Mouse (Mus musculus): ENCODE data around the gene Slc4a8.
"Not testable (repeated sequence)": the region's sequence is repeated elsewhere in the genome, so short reads cannot be mapped to it uniquely, and the experiment has no call there.

Slc4a8 gene

GRCm38 (mm10) chr15:100772685-100773084 lies 11.1 kb downstream of the Slc4a8 start:
- no peak for DNase-seq (ENCODE audit: low read depth, low spot score)

GRCm38 (mm10) chr15:100773859-100774258 lies 12.3 kb downstream of the Slc4a8 start:
- not testable (repeated sequence) for DNase-seq (ENCODE audit: low read depth, low spot score)

GRCm38 (mm10) chr15:100775189-100776166 lies 13.9 kb downstream of the Slc4a8 start:
- DNase-seq (ENCODE audit: low read depth, low spot score), result no peak

- no peak for DNase-seq (ENCODE audit: low read depth, low spot score)
Measured at GRCm38 (mm10) chr15:100776424-100776823, 14.9 kb downstream of the Slc4a8 start.

DNA sequence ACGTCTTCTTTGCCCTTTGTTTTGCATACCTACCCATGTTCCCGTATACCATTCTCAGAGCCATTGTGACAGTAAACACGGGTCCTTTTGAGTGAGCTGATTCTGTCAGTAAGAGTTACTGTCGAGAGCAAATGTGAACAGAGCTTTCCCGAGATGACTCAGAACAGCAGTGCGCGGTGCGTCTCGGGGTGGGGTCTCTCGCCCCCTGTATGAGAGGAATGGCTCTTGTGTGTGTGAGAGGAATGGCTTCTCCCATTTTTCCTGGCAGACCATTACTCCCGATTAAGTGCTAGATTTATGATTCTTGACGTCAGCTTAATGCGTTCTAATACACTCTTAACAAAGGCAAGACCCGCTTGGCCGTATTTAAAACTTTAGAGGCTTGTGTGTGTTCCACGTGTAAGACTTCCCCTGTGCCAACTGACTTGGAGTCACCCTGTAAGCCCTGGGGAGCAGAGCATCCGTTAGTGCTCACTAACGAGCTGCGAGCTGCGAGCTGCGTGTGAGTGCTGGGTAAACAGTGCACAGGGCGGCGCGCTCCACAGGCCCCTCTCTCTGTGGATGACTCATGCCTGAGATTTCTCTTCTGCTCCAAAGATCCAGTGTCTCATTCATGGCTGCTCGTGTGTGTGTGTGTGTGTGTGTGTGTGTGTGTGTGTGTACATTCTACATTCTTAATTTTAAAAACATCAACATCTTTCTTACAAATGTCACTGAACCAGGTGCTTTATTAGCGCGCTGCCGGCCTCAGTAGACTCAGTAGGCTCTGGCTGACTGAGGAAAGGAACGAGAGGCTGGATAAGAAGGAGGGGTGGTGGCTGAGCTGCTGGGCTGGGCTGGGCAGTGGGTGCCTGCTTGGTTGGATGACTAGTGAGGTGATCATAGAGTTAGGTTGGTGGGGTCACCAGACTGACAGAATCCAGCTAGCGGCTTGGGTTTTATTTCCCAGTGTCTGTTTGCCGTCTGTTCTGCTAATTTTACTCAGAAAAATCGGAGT lies 15.8 kb downstream of the Slc4a8 start:
- no peak for DNase-seq (ENCODE audit: low read depth, low spot score)

DNA sequence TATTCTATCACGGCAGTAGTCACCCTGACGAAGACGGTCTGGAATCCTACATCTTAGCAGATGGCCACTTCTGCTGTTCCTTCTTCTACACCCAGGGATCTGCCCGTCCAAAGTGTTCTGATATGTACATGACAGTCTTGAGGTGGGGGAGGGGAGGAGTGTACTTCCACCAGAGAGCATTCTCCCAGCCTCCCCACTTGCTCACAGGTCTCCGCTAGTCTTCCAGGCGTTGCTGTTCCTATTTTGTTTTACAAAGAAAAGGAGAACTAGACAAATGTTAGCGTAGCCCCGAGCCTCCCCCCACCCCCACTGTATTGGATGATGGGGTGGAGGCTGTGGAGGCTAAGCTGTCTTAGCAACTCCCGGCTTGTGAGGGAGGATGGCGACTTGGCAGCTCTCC lies 18.3 kb downstream of the Slc4a8 start:
- DNase-seq (ENCODE audit: low read depth, low spot score), result no peak

GRCm38 (mm10) chr15:100783244-100783987 lies 21.9 kb downstream of the Slc4a8 start:
- no peak for DNase-seq (ENCODE audit: low read depth, low spot score)

DNA sequence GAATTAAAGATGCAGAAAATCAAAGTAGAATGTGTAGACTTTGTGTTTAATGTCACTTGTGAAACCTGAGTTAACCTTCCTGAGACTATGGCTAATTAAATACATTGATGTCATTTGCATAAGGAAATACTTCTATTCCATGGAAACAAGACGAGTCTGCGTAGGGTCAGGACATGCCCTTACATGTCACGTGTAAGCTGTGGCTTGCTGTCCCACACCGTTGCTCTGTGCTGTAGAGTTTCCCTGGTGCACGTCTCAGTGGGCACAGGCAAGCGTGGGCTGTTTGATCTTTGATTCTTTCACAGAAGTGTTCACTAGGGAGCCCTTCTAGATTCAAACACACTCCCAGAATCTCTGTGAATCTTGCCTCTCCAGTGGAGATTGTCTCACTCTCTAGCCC lies 28.7 kb downstream of the Slc4a8 start:
- DNase-seq (ENCODE audit: low read depth, low spot score), result no peak

- DNase-seq (ENCODE audit: low read depth, low spot score), result no peak
Measured at GRCm38 (mm10) chr15:100792324-100792723, 30.8 kb downstream of the Slc4a8 start.

DNA sequence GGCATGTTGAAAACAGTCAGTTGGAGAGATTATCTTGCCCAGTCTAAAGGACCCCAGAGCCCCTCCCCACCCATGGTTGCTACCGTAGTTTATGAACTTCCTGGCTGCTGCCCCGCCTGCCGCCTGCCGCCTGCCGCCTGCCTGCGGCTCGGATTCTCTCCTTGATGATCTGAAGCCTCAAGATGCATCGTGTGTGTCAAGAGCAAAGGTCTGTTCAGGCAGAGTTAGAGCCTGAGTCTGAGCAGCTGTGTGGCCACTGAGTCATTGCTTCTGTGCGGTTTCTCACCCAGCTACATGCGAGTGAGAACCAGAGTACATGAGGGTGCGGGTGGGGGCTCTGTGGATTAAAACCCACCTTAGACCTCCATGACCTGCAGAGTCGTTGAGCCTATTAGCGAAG lies 39.4 kb downstream of the Slc4a8 start:
- no peak for DNase-seq (ENCODE audit: low read depth, low spot score)

- DNase-seq (ENCODE audit: low read depth, low spot score), result no peak
Measured at GRCm38 (mm10) chr15:100808062-100808461, 46.5 kb downstream of the Slc4a8 start.

DNA sequence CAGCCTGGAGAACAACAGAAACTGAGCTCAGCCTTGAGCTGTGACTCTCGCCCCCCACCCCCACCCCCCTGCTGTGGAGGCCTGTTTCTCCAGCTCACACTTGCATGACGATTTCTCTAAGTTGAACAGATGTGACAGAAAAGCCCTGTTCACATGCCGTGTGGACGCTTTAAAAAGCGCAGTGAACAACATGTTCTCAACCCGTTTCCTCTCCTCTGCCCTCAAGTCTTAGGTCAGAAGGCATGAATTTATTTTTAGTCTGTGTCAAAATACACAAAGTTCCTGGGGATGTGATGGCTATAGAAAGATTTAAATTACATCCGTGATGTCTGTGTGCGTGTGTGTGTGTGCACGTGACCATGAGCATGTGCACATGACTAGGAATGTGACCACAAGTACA lies 46.9 kb downstream of the Slc4a8 start:
- DNase-seq (ENCODE audit: low read depth, low spot score), result no peak

GRCm38 (mm10) chr15:100810243-100810642 lies 48.7 kb downstream of the Slc4a8 start:
- no peak for DNase-seq (ENCODE audit: low read depth, low spot score)

- DNase-seq (ENCODE audit: low read depth, low spot score), result no peak
Measured at GRCm38 (mm10) chr15:100813501-100813900, 52.0 kb downstream of the Slc4a8 start.

- DNase-seq (ENCODE audit: low read depth, low spot score), result no peak
Measured at GRCm38 (mm10) chr15:100814066-100814465, 52.5 kb downstream of the Slc4a8 start.

- DNase-seq (ENCODE audit: low read depth, low spot score), result no peak
Measured at GRCm38 (mm10) chr15:100815310-100815709, 53.8 kb downstream of the Slc4a8 start.

DNA sequence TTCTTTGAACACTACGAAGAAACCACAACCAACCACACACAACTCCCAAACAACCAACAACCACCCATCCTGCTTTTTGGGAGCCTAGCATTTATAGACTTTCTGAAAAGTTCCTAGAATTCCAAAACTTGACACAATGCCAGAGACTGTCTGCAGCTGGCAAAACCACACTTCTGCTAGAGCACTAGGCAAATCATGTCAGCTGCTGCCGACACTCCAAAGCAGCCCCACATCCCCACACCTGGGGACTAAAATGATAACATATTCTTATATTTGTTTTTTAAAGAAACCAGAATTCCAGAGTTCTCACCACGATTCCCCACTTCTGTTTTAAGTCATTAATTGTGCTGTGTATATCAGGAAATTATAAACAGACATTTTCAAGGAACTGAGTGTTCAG lies 57.3 kb downstream of the Slc4a8 start:
- DNase-seq (ENCODE audit: low read depth, low spot score), result no peak

DNA sequence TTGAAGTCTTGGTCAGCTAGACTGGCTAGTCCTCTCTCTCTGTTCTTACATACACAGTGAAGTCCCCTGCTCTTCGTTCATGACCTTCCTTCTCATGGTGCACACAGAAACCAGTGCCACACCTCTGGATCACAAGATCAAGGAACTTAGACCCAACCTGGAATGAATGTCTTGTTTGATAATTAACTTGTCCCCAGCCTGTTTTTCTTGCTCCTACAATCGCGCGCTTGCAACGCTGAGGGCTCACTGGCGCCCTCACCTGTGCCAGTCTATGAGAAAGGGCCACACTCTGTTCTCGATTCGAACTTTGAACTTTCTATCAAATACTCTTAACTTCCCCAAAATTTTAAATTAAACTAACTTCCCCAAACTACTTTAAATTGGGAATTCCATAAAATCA lies 60.3 kb downstream of the Slc4a8 start:
- no peak for DNase-seq (ENCODE audit: low read depth, low spot score)

DNA sequence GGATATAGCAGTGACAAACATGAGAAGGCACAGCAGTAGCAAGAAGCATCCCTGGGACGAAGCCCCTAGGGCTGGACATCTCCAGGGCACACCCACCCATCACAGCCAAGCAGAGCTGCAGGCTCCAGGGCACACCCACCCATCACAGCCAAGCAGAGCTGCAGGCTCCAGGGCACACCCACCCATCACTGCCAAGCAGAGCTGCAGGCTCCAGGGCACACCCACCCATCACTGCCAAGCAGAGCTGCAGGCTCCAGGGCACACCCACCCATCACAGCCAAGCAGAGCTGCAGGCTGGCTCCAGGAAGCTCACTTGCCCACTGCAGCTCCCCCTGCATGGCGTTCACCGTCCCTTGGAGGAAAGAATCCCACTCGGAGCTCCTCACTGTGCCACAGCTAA lies 60.8 kb downstream of the Slc4a8 start:
- not testable (repeated sequence) for DNase-seq (ENCODE audit: low read depth, low spot score)

- DNase-seq (ENCODE audit: low read depth, low spot score), result no peak
Measured at GRCm38 (mm10) chr15:100825249-100825856, 63.8 kb downstream of the Slc4a8 start.

DNA sequence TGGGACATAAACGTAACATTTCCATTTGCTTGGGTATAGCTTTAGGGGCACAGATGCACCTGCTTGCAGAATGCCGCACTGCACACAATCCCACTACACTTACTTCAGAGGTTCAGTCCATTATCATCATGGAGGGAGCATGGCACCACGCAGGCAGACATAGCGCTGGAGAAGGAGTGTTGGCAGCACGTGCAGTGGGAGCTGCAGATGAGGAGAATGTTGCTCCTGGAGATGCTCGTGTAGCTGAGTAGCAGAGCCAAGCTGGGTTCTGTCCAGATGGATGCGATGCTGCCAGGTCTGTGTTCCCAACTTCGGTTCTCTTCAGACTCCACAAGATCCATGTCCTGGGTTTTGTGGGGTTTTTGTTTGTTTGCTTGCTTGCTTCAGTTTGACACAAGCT lies 64.5 kb downstream of the Slc4a8 start:
- no peak for DNase-seq (ENCODE audit: low read depth, low spot score)
